In the genomic region with DNA sequence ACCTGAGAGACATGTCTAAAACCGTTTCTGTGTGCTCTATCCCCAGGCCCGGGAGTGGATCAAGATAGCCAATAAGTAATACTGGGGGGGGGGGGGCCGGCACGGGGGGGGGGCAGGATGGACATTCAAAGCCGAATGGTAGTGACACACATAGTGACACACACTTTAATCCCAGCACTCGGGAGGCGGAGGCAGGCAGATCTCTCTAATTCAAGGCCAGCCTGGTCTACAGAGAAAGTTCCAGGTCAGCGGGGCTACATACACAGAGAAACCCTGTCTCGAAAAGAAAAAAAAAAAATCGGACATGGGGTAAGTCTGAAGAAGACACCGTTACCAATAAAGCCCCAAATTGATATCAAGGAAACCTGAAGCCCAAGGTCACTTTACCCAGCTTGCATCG, we compare ENCODE assay signal across 9 mouse cellular contexts. TPM values are rescaled to one million over a fixed set of nuclear protein-coding genes. Genes with fewer than 3 reads are reported as not detected.
DNase-seq lines count a peak whose midpoint lies in the region; ATAC-seq and TF ChIP-seq lines count a peak whose summit lies in the region.
"Had no signal": no experiment of that assay in that cellular context is flagged by ENCODE, and none has a peak within 500 bp of the region (broad histone marks: within the 10 kb centered on the region; RNA-seq: fewer than 3 reads in every experiment).

No protein-coding gene starts in this region.

- WGBS in forebrain, embryonic 11.5 days: 63% methylated on average over 11 of the region's 12 CpGs
- 58% methylated on average over 12 of the region's 12 CpGs for WGBS in forebrain, postnatal 0 days
- WGBS in liver, embryonic 11.5 days: 58% methylated on average over 12 of the region's 12 CpGs
- 65% methylated on average over 10 of the region's 12 CpGs for WGBS in forebrain, embryonic 12.5 days
- 46% methylated on average over 12 of the region's 12 CpGs for WGBS in liver, postnatal 0 days (ENCODE audit: insufficient replicate concordance)

- no peak overlapping the region for H3K27ac ChIP-seq in forebrain, embryonic 11.5 days (ENCODE audit: low read depth, low read length)
- no peak overlapping the region for H3K27ac ChIP-seq in forebrain, postnatal 0 days (ENCODE audit: low read depth, low read length)
- no peak overlapping the region for H3K27ac ChIP-seq in liver, embryonic 11.5 days (ENCODE audit: low read depth, low read length)
- H3K27ac ChIP-seq in forebrain, embryonic 12.5 days: no peak overlapping the region
- H3K27ac ChIP-seq in liver, postnatal 0 days (ENCODE audit: low read depth): peak overlapping the region; percentile 7; the same call in 1 of the 2 replicates

- no peak for TF ChIP-seq CTCF in forebrain, postnatal 0 days (IDR thresholded peaks at IDR 0.05; ENCODE audit: low read depth)
- TF ChIP-seq CTCF in liver, postnatal 0 days (IDR thresholded peaks at IDR 0.05; ENCODE audit: low read depth): no peak

- H3K36me3 ChIP-seq in forebrain, embryonic 11.5 days (ENCODE audit: control insufficient read depth, insufficient read depth, low read length): no peaks in the 10 kb centered on the region
- peaks cover 11% of the 10 kb centered on the region; the same call in 1 of the 2 replicates for H3K36me3 ChIP-seq in forebrain, postnatal 0 days (ENCODE audit: insufficient read depth)
- no peaks in the 10 kb centered on the region for H3K36me3 ChIP-seq in liver, embryonic 11.5 days (ENCODE audit: control insufficient read depth, insufficient read depth, low read length)
- H3K36me3 ChIP-seq in forebrain, embryonic 12.5 days (replicated peaks): no peaks in the 10 kb centered on the region
- H3K36me3 ChIP-seq in liver, postnatal 0 days (replicated peaks; ENCODE audit: insufficient read depth, low read length): 0 out of 2 replicates have a peak, but pooled peaks cover 2% of the 10 kb centered on the region

- H3K9me3 ChIP-seq in forebrain, embryonic 11.5 days (ENCODE audit: control insufficient read depth, low read length): no peaks in the 10 kb centered on the region
- no peaks in the 10 kb centered on the region for H3K9me3 ChIP-seq in forebrain, postnatal 0 days (ENCODE audit: low read length)
- no peaks in the 10 kb centered on the region for H3K9me3 ChIP-seq in liver, embryonic 11.5 days (ENCODE audit: control insufficient read depth, low read length)
- no peaks in the 10 kb centered on the region for H3K9me3 ChIP-seq in forebrain, embryonic 12.5 days
- no peaks in the 10 kb centered on the region for H3K9me3 ChIP-seq in liver, postnatal 0 days (ENCODE audit: low read length)

- TF ChIP-seq EP300 in liver, postnatal 0 days (IDR thresholded peaks at IDR 0.05; ENCODE audit: low read depth): no peak

- H3K9ac ChIP-seq in forebrain, embryonic 11.5 days (ENCODE audit: low read length): no peak overlapping the region
- H3K9ac ChIP-seq in forebrain, postnatal 0 days: no peak overlapping the region
- no peak overlapping the region for H3K9ac ChIP-seq in liver, embryonic 11.5 days (ENCODE audit: low read depth, low read length)
- H3K9ac ChIP-seq in forebrain, embryonic 12.5 days: no peak overlapping the region
- no peak overlapping the region for H3K9ac ChIP-seq in liver, postnatal 0 days (replicated peaks)

- no peak for ATAC-seq in forebrain, embryonic 11.5 days (replicated peaks; ENCODE audit: low FRiP score)
- no peak for ATAC-seq in forebrain, postnatal 0 days
- ATAC-seq in liver, embryonic 11.5 days (replicated peaks; ENCODE audit: low FRiP score): no peak
- no peak for ATAC-seq in forebrain, embryonic 12.5 days (ENCODE audit: low FRiP score)
- no peak for ATAC-seq in liver, postnatal 0 days

- no peak for DNase-seq in forebrain, embryonic 11.5 days (ENCODE audit: low spot score)
- DNase-seq in forebrain, postnatal 0 days: no peak
- DNase-seq in liver, embryonic 11.5 days (ENCODE audit: low spot score): no peak
- no peak for DNase-seq in liver
- no peak for DNase-seq in liver, postnatal 0 days
- no peak for DNase-seq in thymus, postnatal 10 days (ENCODE audit: low spot score in 2 of 2)
- no peak for DNase-seq in embryo, embryonic 11 days

- peak overlapping the region; percentile 87; the same call in 1 of the 2 replicates for H3K4me2 ChIP-seq in forebrain, embryonic 11.5 days (ENCODE audit: low read depth, low read length, severe bottlenecking)
- H3K4me2 ChIP-seq in forebrain, postnatal 0 days (ENCODE audit: low read depth): no peak overlapping the region
- H3K4me2 ChIP-seq in liver, embryonic 11.5 days: peak overlapping the region; percentile 92; the same call in 1 of the 2 replicates
- H3K4me2 ChIP-seq in forebrain, embryonic 12.5 days: peak overlapping the region; percentile 78; the same call in 1 of the 2 replicates
- peak overlapping the region; percentile 86 for H3K4me2 ChIP-seq in liver, postnatal 0 days (ENCODE audit: low read depth, low read length)

- no peaks in the 10 kb centered on the region; the same call in 1 of the 2 replicates for H3K27me3 ChIP-seq in forebrain, embryonic 11.5 days (ENCODE audit: control insufficient read depth, insufficient read depth, low read length)
- H3K27me3 ChIP-seq in forebrain, postnatal 0 days (ENCODE audit: insufficient read depth, low read length): no peaks in the 10 kb centered on the region
- peaks cover 12% of the 10 kb centered on the region for H3K27me3 ChIP-seq in liver, embryonic 11.5 days (replicated peaks; ENCODE audit: control insufficient read depth, insufficient read depth, low read length)
- peaks cover 44% of the 10 kb centered on the region for H3K27me3 ChIP-seq in forebrain, embryonic 12.5 days
- H3K27me3 ChIP-seq in liver, postnatal 0 days (ENCODE audit: insufficient read depth, low read length): peaks cover 6% of the 10 kb centered on the region; the same call in 1 of the 2 replicates

- peaks cover 3% of the 10 kb centered on the region; the same call in 1 of the 2 replicates for H3K4me1 ChIP-seq in forebrain, embryonic 11.5 days (replicated peaks; ENCODE audit: control insufficient read depth, insufficient read depth, low read length)
- H3K4me1 ChIP-seq in forebrain, postnatal 0 days (ENCODE audit: insufficient read depth): no peaks in the 10 kb centered on the region
- peaks cover 7% of the 10 kb centered on the region; the same call in 1 of the 2 replicates for H3K4me1 ChIP-seq in liver, embryonic 11.5 days (replicated peaks; ENCODE audit: control insufficient read depth, insufficient read depth, low read length)
- H3K4me1 ChIP-seq in forebrain, embryonic 12.5 days: peaks cover 18% of the 10 kb centered on the region
- peaks cover 15% of the 10 kb centered on the region for H3K4me1 ChIP-seq in liver, postnatal 0 days (ENCODE audit: insufficient read depth)

- no peak overlapping the region for H3K4me3 ChIP-seq in forebrain, embryonic 11.5 days (ENCODE audit: low read depth, low read length)
- no peak overlapping the region for H3K4me3 ChIP-seq in forebrain, postnatal 0 days (ENCODE audit: low read depth, low read length)
- H3K4me3 ChIP-seq in liver, embryonic 11.5 days (ENCODE audit: low read depth, low read length): no peak overlapping the region
- H3K4me3 ChIP-seq in forebrain, embryonic 12.5 days (replicated peaks): no peak overlapping the region
- H3K4me3 ChIP-seq in liver, postnatal 0 days (ENCODE audit: low read depth, low read length): no peak overlapping the region

RNA-seq across cellular contexts. Expression of gene Dcxr, which starts 0.5 kb away (rescaled TPM):
- polyA plus RNA-seq in forebrain, embryonic 11.5 days (2014; fragmentation: Nextera tagmentation; extraction: Ambion mirVana): 10.8 and 11.8 TPM in 2 replicates
- total RNA-seq in forebrain, postnatal 0 days (2014; rRNA removed): 7.2 and 13.2 TPM in 2 replicates
- polyA plus RNA-seq in forebrain, postnatal 0 days (2015; fragmentation: Nextera tagmentation; extraction: Ambion mirVana): 11.2 and 12.7 TPM in 2 replicates
- 12.9 and 13.2 TPM in 2 replicates for polyA plus RNA-seq in liver, embryonic 11.5 days (2014; fragmentation: Nextera tagmentation; extraction: Ambion mirVana)
- 9.1 and 9.2 TPM in 2 replicates for polyA plus RNA-seq in forebrain, embryonic 12.5 days (2016; fragmentation: Nextera tagmentation; extraction: Ambion mirVana)
- polyA plus RNA-seq in liver, postnatal 0 days (2015; fragmentation: Nextera tagmentation; extraction: Ambion mirVana): 118 and 141 TPM in 2 replicates

RNA-seq across cellular contexts. Expression of gene Cbr2, which starts 4.3 kb away (rescaled TPM):
- 1.8 TPM in 1 of 2 replicates, not detected in the other for polyA plus RNA-seq in forebrain, embryonic 11.5 days (2014; fragmentation: Nextera tagmentation; extraction: Ambion mirVana)
- total RNA-seq in forebrain, postnatal 0 days (2014; rRNA removed): 3.6 and 4.8 TPM in 2 replicates
- 3.1 and 4.9 TPM in 2 replicates for polyA plus RNA-seq in forebrain, postnatal 0 days (2015; fragmentation: Nextera tagmentation; extraction: Ambion mirVana)
- polyA plus RNA-seq in liver, embryonic 11.5 days (2014; fragmentation: Nextera tagmentation; extraction: Ambion mirVana): 0.22 and 0.32 TPM in 2 replicates
- polyA plus RNA-seq in forebrain, embryonic 12.5 days (2016; fragmentation: Nextera tagmentation; extraction: Ambion mirVana): 0.67 and 0.95 TPM in 2 replicates
- polyA plus RNA-seq in liver, postnatal 0 days (2015; fragmentation: Nextera tagmentation; extraction: Ambion mirVana): 0.26 and 0.94 TPM in 2 replicates
- total RNA-seq: common myeloid progenitor, adult 5-6 weeks had no signal

RNA-seq across cellular contexts. Expression of gene Rac3, which starts 6.3 kb away (rescaled TPM):
- 7.5 and 10.6 TPM in 2 replicates for polyA plus RNA-seq in forebrain, embryonic 11.5 days (2014; fragmentation: Nextera tagmentation; extraction: Ambion mirVana)
- 598 and 666 TPM in 2 replicates for total RNA-seq in forebrain, postnatal 0 days (2014; rRNA removed)
- 681 and 697 TPM in 2 replicates for polyA plus RNA-seq in forebrain, postnatal 0 days (2015; fragmentation: Nextera tagmentation; extraction: Ambion mirVana)
- 1.2 and 1.8 TPM in 2 replicates for polyA plus RNA-seq in liver, embryonic 11.5 days (2014; fragmentation: Nextera tagmentation; extraction: Ambion mirVana)
- polyA plus RNA-seq in forebrain, embryonic 12.5 days (2016; fragmentation: Nextera tagmentation; extraction: Ambion mirVana): 48.3 and 48.5 TPM in 2 replicates
- polyA plus RNA-seq in liver, postnatal 0 days (2015; fragmentation: Nextera tagmentation; extraction: Ambion mirVana): 0.36 and 0.38 TPM in 2 replicates
- total RNA-seq: common myeloid progenitor, adult 5-6 weeks had no signal

RNA-seq across cellular contexts. Expression of gene Lrrc45, which starts 13.8 kb away (rescaled TPM):
- polyA plus RNA-seq in forebrain, embryonic 11.5 days (2014; fragmentation: Nextera tagmentation; extraction: Ambion mirVana): 53.3 and 54.4 TPM in 2 replicates
- total RNA-seq in forebrain, postnatal 0 days (2014; rRNA removed): 57.6 and 58.4 TPM in 2 replicates
- polyA plus RNA-seq in forebrain, postnatal 0 days (2015; fragmentation: Nextera tagmentation; extraction: Ambion mirVana): 31.0 and 41.0 TPM in 2 replicates
- 34.2 and 38.3 TPM in 2 replicates for polyA plus RNA-seq in liver, embryonic 11.5 days (2014; fragmentation: Nextera tagmentation; extraction: Ambion mirVana)
- polyA plus RNA-seq in forebrain, embryonic 12.5 days (2016; fragmentation: Nextera tagmentation; extraction: Ambion mirVana): 73.8 and 74.7 TPM in 2 replicates
- 5.1 and 5.4 TPM in 2 replicates for polyA plus RNA-seq in liver, postnatal 0 days (2015; fragmentation: Nextera tagmentation; extraction: Ambion mirVana)

RNA-seq across cellular contexts. Expression of gene Cenpx, which starts 14.0 kb away (rescaled TPM):
- polyA plus RNA-seq in forebrain, embryonic 11.5 days (2014; fragmentation: Nextera tagmentation; extraction: Ambion mirVana): 121 and 130 TPM in 2 replicates
- 28.5 and 52.1 TPM in 2 replicates for total RNA-seq in forebrain, postnatal 0 days (2014; rRNA removed)
- 91.3 and 114 TPM in 2 replicates for polyA plus RNA-seq in forebrain, postnatal 0 days (2015; fragmentation: Nextera tagmentation; extraction: Ambion mirVana)
- polyA plus RNA-seq in liver, embryonic 11.5 days (2014; fragmentation: Nextera tagmentation; extraction: Ambion mirVana): 178 and 192 TPM in 2 replicates
- 125 and 127 TPM in 2 replicates for polyA plus RNA-seq in forebrain, embryonic 12.5 days (2016; fragmentation: Nextera tagmentation; extraction: Ambion mirVana)
- polyA plus RNA-seq in liver, postnatal 0 days (2015; fragmentation: Nextera tagmentation; extraction: Ambion mirVana): 81.0 and 88.0 TPM in 2 replicates

Comparison
In these comparisons a context has a peak if more than half of its experiments do, and no peak if none do; other contexts are left out.
1. RNA of gene Rac3, which starts 6.3 kb away (polyA plus RNA-seq): 681 to 697 TPM in forebrain, postnatal 0 days; 48.3 to 48.5 TPM in forebrain, embryonic 12.5 days, 7.5 to 10.6 TPM in forebrain, embryonic 11.5 days, 1.2 to 1.8 TPM in liver, embryonic 11.5 days and 0.36 to 0.38 TPM in liver, postnatal 0 days; every median in the first group is over 10 times any median in the second.